Mouse (Mus musculus) spleen, postnatal 14 days (tissue): ENCODE results near the gene Mrpl52.

Source experiments
- DNase-seq, 2 experiments: peaks; one replicate each; pipeline ENCODE4 v3.0.0; 2021 to 2022; ENCODE audit warnings: low spot score in 2 of 2

Mrpl52 gene

DNA sequence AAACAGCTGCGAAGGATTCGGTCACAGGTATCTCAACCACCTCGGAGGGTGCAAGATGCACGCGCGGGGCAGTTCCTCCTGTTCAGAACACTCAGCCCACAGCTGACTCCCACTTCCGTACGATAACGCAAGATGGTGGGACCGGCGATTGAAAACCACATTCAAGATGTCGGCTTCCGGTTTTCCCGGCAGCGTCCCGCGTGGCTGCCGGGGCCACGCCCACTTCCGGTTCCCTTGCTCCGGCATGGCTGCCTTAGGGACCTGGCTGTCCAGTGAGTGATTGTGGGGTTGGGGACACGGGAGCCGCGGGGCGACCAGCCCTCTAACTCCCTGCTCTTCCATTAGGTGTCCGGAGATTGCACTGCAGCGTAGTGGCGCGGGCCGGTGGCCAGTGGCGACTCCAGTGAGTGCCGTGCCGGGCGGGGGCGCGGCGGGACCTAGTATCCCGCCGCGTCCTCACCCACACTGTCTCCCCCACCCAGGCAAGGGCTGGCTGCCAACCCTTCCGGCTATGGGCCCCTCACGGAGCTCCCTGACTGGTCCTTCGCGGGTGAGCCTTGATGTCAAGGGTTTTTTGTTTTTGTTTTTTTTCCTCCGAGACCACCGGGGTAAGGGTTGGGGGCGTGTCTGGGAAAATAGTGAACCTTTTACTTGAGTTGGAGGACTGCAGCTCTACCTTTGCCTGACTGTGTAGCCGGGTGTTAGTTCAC, at the start of gene Mrpl52:
Gene Mrpl52, plus strand, starts transcription at position 221 of the 710 bp plus-strand sequence.
- peak; percentile 74 to 79 for DNase-seq

- no peak for DNase-seq
These were observed 49.5 kb upstream of the Mrpl52 start for GRCm38 (mm10) chr14:54377166-54377565.

DNA sequence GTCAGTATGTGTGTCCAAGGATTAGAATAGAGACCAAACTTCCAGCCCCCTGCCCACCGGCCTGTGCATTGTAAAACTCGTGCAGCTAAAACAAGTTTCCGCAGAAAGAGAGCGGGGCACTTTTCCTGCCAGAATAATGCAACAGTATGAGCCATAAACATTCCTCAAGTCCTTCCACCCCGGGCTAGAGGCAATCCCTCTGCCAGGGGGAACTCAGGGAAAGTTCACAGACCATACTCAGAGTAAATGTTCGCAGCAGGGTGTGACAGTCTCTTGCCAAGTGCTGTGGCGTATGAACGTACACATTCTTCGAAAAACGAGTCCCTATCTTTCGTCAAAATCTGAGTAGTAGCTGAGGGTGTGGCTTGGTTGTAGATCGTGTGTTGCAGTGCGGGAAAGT, 47.1 kb upstream of the Mrpl52 start:
- DNase-seq, result no peak

- no peak for DNase-seq
These were observed 46.1 kb upstream of the Mrpl52 start for GRCm38 (mm10) chr14:54380616-54381015.

- DNase-seq, result no peak
These were observed 44.9 kb upstream of the Mrpl52 start for GRCm38 (mm10) chr14:54381816-54382215.

DNA sequence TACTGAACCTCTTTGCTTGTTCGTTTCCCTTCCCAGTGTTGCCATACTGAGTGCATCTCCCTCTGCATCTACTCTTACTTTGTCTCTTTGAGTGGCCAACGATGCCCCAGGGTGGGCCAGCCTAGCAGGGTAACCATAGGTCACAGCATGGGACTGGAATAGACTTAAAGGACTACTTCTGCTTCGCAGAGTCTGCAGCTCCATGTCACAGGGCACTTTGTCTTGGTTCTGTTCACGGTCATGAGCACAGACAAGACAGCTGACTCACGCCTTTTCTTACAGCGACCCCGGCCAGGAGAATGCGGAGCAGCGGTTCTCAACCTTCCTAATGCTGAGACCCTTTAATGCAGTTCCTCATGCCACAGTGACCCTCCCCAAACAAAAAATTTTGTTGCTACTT, 44.1 kb upstream of the Mrpl52 start:
- no peak for DNase-seq

- no peak for DNase-seq
These were observed 43.3 kb upstream of the Mrpl52 start for GRCm38 (mm10) chr14:54383355-54383771.

GRCm38 (mm10) chr14:54384396-54384795, 42.3 kb upstream of the Mrpl52 start:
- no peak for DNase-seq

DNA sequence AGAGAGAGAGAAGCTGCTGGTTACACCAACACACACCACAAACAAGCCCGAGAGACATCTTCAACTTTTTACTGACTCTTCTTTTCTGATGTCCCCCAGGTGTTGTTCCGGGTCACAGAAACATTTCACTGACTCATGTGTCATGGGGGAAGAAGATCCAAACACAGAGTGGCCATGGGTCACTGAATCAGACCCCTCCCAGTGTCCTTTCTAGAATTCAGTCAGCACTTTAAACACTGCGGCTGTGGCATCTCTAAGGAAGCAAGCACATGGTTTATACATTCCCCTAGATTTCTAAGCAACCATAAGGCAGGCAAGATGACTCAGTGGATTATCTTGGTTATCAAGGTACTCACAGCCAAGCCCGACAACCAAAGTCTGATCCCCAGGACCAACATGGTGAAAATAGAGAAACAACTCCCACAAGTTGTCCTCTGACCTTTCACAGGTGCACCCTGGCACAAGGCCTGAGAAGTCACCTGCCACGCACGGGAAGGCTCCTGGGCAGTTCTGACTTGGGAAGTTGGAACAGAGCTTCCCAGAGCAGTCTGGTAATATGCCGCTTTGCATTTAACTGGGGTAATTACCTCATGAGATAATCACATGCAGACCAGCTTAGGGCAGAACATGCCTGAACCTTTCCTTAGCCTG, 40.6 kb upstream of the Mrpl52 start:
- no peak for DNase-seq

- no peak for DNase-seq
These were observed 39.2 kb upstream of the Mrpl52 start for GRCm38 (mm10) chr14:54387546-54387945.

- DNase-seq, result no peak
These were observed 35.9 kb upstream of the Mrpl52 start for GRCm38 (mm10) chr14:54390843-54391242.

- no peak for DNase-seq
These were observed 32.9 kb upstream of the Mrpl52 start for GRCm38 (mm10) chr14:54393794-54394193.

DNA sequence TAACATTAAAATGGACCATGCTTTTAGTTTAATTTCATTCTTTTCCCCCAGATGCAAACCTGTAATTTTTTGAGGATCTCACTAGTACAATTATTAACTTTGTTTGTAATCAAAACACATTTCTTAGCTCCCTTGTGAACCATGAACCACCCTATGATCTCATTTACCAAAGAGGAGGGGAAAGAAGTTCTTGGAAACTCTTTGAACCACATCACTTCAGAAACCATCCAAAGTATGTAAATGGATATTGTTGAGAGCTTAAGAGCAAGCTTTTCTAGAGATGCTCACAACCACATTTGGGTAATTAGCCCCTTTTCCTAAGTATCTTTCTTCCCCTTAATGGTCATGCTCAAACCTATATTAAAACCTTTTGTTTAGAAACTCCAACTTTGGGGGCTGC, 32.4 kb upstream of the Mrpl52 start:
- no peak for DNase-seq

GRCm38 (mm10) chr14:54396685-54397084, 30.0 kb upstream of the Mrpl52 start:
- no peak for DNase-seq

DNA sequence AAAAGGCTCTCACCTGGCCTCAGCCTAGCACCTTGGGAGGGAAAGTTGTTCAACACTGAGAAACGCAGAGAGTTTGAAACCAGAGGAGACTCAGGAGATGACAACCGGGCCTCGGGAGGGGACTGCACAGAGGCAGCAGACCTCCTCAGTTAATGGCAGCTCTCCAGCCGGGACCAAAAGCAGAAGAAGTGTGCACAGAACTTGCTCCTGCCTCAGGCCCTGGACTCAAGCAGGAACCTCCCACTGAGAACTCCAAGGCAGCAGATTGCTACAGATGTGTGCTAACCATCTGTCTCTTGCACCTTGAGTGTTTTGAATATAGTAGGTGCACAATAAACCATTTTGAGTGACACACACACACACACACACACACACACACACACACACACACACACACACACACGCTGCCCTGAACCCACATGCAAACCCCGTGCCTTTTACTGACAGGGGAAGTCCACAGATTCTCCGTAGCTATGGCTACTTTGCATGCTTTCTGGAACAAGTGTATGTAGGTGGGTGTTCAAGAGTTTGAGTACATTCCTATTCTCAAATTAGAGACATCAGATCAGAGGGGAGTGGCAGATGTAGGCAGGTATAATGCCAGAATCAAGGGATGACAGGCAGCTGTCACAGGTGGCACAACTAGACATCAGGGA, 28.7 kb upstream of the Mrpl52 start:
- no peak for DNase-seq

- DNase-seq, result no peak
These were observed 28.2 kb upstream of the Mrpl52 start for GRCm38 (mm10) chr14:54398528-54398916.

GRCm38 (mm10) chr14:54398921-54399382, 27.8 kb upstream of the Mrpl52 start:
- DNase-seq, result no peak

- no peak for DNase-seq
These were observed 25.0 kb upstream of the Mrpl52 start for GRCm38 (mm10) chr14:54401723-54402122.

DNA sequence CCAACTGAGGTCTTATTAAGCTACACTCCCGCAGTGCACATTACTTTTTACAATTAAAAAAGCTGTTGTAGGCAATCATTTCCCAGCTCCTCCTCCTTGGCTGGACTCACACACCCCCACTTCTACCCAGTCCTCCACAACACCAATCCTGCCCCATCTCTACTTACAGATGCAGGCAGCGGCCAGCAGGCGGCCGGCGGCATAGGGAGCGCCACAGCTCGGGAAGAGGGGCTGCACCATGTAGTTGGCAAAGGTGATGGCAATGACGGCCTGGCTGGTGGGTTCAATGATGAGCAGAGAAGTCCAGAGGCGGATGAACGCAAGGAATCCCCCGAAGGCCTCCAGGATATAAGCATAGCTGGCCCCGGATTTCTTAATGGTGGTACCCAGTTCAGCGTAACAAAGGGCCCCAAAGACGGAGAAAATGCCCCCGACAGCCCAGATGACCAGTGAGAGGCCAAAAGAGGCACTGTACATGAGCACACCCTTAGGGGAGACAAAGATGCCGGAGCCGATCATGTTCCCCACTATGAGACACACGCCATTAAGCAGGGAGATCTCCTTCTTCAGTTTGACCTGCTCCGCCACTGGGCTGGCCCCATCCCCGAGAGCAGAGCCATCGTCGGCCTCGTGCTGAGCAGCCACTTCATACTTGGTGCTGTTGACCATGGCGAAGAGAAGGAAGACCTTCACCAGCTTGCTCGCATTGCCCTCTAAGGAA, 18.2 kb upstream of the Mrpl52 start:
- DNase-seq, result no peak

DNA sequence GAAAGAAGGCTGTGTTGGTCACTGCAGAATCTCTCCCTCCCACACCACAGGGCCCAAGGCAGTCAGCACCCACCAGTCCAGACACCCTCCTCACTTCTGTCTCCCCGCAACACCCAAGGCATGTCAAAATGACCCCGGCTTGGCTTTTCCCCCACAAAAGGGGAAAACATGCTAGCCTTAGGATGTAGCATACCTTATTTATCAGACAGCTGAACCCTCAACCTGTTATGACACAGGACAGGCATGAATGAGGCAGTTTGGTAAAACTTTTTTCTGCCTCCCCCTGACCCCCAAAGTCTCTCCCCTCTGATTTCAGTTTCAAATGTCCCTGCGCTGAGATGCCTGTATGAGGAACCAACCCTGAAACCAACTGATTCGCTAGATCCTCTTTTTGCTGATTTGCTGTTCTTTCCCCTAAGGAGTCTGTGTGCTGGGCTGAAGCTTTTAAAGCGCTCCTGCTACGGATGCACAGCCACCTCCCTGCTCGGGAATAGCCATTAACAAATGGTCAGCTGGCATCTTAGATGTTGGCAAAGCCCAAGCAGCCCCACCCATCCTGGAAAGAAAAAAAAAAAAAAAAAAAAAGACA, 17.6 kb upstream of the Mrpl52 start:
- DNase-seq, result no peak

- DNase-seq, result no peak
These were observed 16.5 kb upstream of the Mrpl52 start for GRCm38 (mm10) chr14:54409980-54410810.
